Comparison of ENCODE assay signal across 7 mouse cellular contexts in genomic region chr2:174109991-174110782, GRCm38 (mm10). TPM values are rescaled to one million over a fixed set of nuclear protein-coding genes. Genes with fewer than 3 reads are reported as not detected.
DNase-seq lines count a peak whose midpoint lies in the region; ATAC-seq and TF ChIP-seq lines count a peak whose summit lies in the region.

Npepl1 (plus strand) TSS chr2:174110349.

- DNase-seq in adrenal gland, postnatal 36 days, result peak; percentile 82 to 88
- DNase-seq in embryonic facial prominence, embryonic 11.5 days (ENCODE audit: low spot score), result peak; percentile 68
- peak; percentile 78 for DNase-seq in limb, embryonic 10.5 days (ENCODE audit: low spot score)
- DNase-seq in midbrain, embryonic 11.5 days (ENCODE audit: low spot score, missing footprints), result peak; percentile 94
- peak; percentile 54 to 74 for DNase-seq in spleen, adult 18-20 months

- H3K9ac ChIP-seq in embryonic facial prominence, embryonic 11.5 days (replicated peaks; ENCODE audit: low read length), result peak within 1 kb of the TSS; percentile 93
- H3K9ac ChIP-seq in intestine, postnatal 0 days (ENCODE audit: low read depth, low read length), result peak within 1 kb of the TSS; percentile 85
- peak within 1 kb of the TSS; percentile 91 for H3K9ac ChIP-seq in midbrain, embryonic 11.5 days (ENCODE audit: low read length)

- peak within 1 kb of the TSS; percentile 59 for H3K4me3 ChIP-seq in embryonic facial prominence, embryonic 11.5 days (ENCODE audit: low read depth, low read length)
- peak within 1 kb of the TSS; percentile 64 for H3K4me3 ChIP-seq in intestine, postnatal 0 days (ENCODE audit: low read depth, low read length)
- H3K4me3 ChIP-seq in limb, embryonic 10.5 days, result peak within 1 kb of the TSS; percentile 70
- peak within 1 kb of the TSS; percentile 55 for H3K4me3 ChIP-seq in midbrain, embryonic 11.5 days (ENCODE audit: low read depth, low read length)

- no peaks in the 10 kb centered on the region for H3K9me3 ChIP-seq in embryonic facial prominence, embryonic 11.5 days (replicated peaks; ENCODE audit: control insufficient read depth, low read length)
- no peaks in the 10 kb centered on the region for H3K9me3 ChIP-seq in intestine, postnatal 0 days (ENCODE audit: control insufficient read depth)
- H3K9me3 ChIP-seq in limb, embryonic 10.5 days (replicated peaks), result no peaks in the 10 kb centered on the region
- H3K9me3 ChIP-seq in midbrain, embryonic 11.5 days (ENCODE audit: control insufficient read depth, low read length), result no peaks in the 10 kb centered on the region

- peak; percentile 87 for ATAC-seq in embryonic facial prominence, embryonic 11.5 days (replicated peaks; ENCODE audit: insufficient number of reproducible peaks, low FRiP score, low TSS enrichment, low read depth)
- ATAC-seq in granulocyte monocyte progenitor cell, adult 5-6 weeks (replicated peaks; ENCODE audit: poor library complexity, severe bottlenecking), result peak; percentile 69
- peak; percentile 92 for ATAC-seq in intestine, postnatal 0 days
- ATAC-seq in midbrain, embryonic 11.5 days (ENCODE audit: low FRiP score), result peak; percentile 92

- 2% methylated on average over 50 of the region's 90 CpGs for WGBS in embryonic facial prominence, embryonic 11.5 days
- 1% methylated on average over 69 of the region's 90 CpGs for WGBS in intestine, postnatal 0 days
- WGBS in limb, embryonic 10.5 days, result 2% methylated on average over 89 of the region's 90 CpGs
- WGBS in midbrain, embryonic 11.5 days, result 3% methylated on average over 77 of the region's 90 CpGs

- H3K4me1 ChIP-seq in embryonic facial prominence, embryonic 11.5 days (ENCODE audit: control insufficient read depth, insufficient read depth, low read length), result peaks cover 8% of the 10 kb centered on the region
- H3K4me1 ChIP-seq in intestine, postnatal 0 days (replicated peaks; ENCODE audit: control insufficient read depth, insufficient read depth, low read length), result peaks cover 6% of the 10 kb centered on the region; the same call in 1 of the 2 replicates
- peaks cover 34% of the 10 kb centered on the region for H3K4me1 ChIP-seq in limb, embryonic 10.5 days
- peaks cover 10% of the 10 kb centered on the region for H3K4me1 ChIP-seq in midbrain, embryonic 11.5 days (ENCODE audit: control insufficient read depth, insufficient read depth, low read length)

- peak within 1 kb of the TSS; percentile 41 for H3K27ac ChIP-seq in embryonic facial prominence, embryonic 11.5 days (replicated peaks; ENCODE audit: low read depth, low read length)
- H3K27ac ChIP-seq in intestine, postnatal 0 days (ENCODE audit: low read depth, low read length), result peak within 1 kb of the TSS; percentile 64
- H3K27ac ChIP-seq in limb, embryonic 10.5 days, result peak within 1 kb of the TSS; percentile 95
- H3K27ac ChIP-seq in midbrain, embryonic 11.5 days (ENCODE audit: low read depth, low read length), result peak within 1 kb of the TSS; percentile 25; the same call in 1 of the 2 replicates

- H3K27me3 ChIP-seq in embryonic facial prominence, embryonic 11.5 days (ENCODE audit: control insufficient read depth, insufficient read depth, low read length), result no peaks in the 10 kb centered on the region
- H3K27me3 ChIP-seq in intestine, postnatal 0 days (replicated peaks; ENCODE audit: control insufficient read depth, insufficient read depth, low read length), result no peaks in the 10 kb centered on the region
- H3K27me3 ChIP-seq in limb, embryonic 10.5 days (ENCODE audit: low read depth, poor library complexity, severe bottlenecking), result no peaks in the 10 kb centered on the region
- no peaks in the 10 kb centered on the region for H3K27me3 ChIP-seq in midbrain, embryonic 11.5 days (ENCODE audit: control insufficient read depth, insufficient read depth, low read length)

- H3K4me2 ChIP-seq in embryonic facial prominence, embryonic 11.5 days (ENCODE audit: low read depth, low read length), result peak within 1 kb of the TSS; percentile 96
- peak within 1 kb of the TSS; percentile 92 for H3K4me2 ChIP-seq in intestine, postnatal 0 days (replicated peaks; ENCODE audit: low read depth)
- peak within 1 kb of the TSS; percentile 79 for H3K4me2 ChIP-seq in midbrain, embryonic 11.5 days

- TF ChIP-seq CTCF in intestine, postnatal 0 days (IDR thresholded peaks at IDR 0.05; ENCODE audit: low read depth), result peak; percentile 59

- no peaks in the 10 kb centered on the region for H3K36me3 ChIP-seq in embryonic facial prominence, embryonic 11.5 days (replicated peaks; ENCODE audit: control insufficient read depth, insufficient read depth, low read depth, low read length)
- peaks cover 13% of the 10 kb centered on the region for H3K36me3 ChIP-seq in intestine, postnatal 0 days (ENCODE audit: control insufficient read depth, insufficient read depth)
- peaks cover 18% of the 10 kb centered on the region for H3K36me3 ChIP-seq in limb, embryonic 10.5 days
- no peaks in the 10 kb centered on the region for H3K36me3 ChIP-seq in midbrain, embryonic 11.5 days (ENCODE audit: control insufficient read depth, insufficient read depth, low read length)

RNA-seq across cellular contexts. Expression of gene Npepl1, which starts in this region (rescaled TPM):
- 10 to 100 TPM; 58.4 to 69.0 TPM for total RNA-seq in adrenal gland, postnatal 36 days (2021)
- 31.3 and 32.9 TPM in 2 replicates for polyA plus RNA-seq in embryonic facial prominence, embryonic 11.5 days (2014; fragmentation: Nextera tagmentation; extraction: Ambion mirVana)
- total RNA-seq in granulocyte monocyte progenitor cell, adult 5-6 weeks (2014; fragmentation: Nextera tagmentation), result 59.3 and 81.7 TPM in 2 replicates
- 24.6 and 30.2 TPM in 2 replicates for total RNA-seq in granulocyte monocyte progenitor cell, adult 5-6 weeks (2017)
- 24.8 and 25.8 TPM in 2 replicates for polyA plus RNA-seq in intestine, postnatal 0 days (2015; fragmentation: Nextera tagmentation; extraction: Ambion mirVana)
- 29.7 and 36.2 TPM in 2 replicates for polyA plus RNA-seq in limb, embryonic 10.5 days (2016; fragmentation: Nextera tagmentation; extraction: Ambion mirVana)
- 30.5 and 34.0 TPM in 2 replicates for polyA plus RNA-seq in midbrain, embryonic 11.5 days (2014; fragmentation: Nextera tagmentation; extraction: Ambion mirVana)

Comparison
In these comparisons a context has a peak if more than half of its experiments do, and no peak if none do; other contexts are left out.
1. Peak in every context shown above with its lines: DNase-seq, ATAC-seq, H3K4me3 ChIP-seq and H3K27ac ChIP-seq.
2. H3K27ac ChIP-seq: peak in every context shown above with its lines; median percentile 95 in limb, embryonic 10.5 days; 64 in intestine, postnatal 0 days; 41 in embryonic facial prominence, embryonic 11.5 days; 25 in midbrain, embryonic 11.5 days.